Mouse (Mus musculus) liver, adult 2 months (tissue): ENCODE data around the gene Lrrc1.

Experiments used
- CTCF ChIP-seq: fragments of 200-500 bp; IDR thresholded peaks from 2 replicates; pipeline ENCODE4 v1.5.1; 2011; ENCODE audit warnings: low read depth, low read length, control low read depth
- POLR2A ChIP-seq: fragments of 200-500 bp; IDR thresholded peaks from 2 replicates; pipeline ENCODE4 v1.6.1; 2011; ENCODE audit warnings: low read length, control low read depth; ENCODE audit not compliant: insufficient read depth; ENCODE audit errors: extremely low read depth

DNA sequence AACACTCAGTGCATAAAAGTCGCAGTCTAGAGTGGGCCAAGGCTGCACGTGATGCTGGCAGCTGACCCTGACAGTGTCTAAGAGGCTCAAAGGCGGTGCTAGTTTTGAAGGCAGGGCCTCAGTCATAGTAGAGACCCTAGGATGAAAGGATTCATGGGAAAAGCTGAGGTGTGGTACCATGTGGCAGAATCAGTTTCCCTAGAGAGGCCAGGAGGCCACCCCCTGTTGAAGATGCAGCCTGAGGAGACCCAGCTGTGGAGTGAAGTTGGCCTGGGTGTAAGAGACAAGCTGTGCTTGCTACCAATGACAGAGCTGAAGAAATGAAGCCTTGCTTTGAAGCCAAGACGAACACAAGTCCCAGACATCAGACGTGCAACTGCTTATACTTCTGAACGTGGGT is 107.5 kb downstream of the Lrrc1 start:
- TF ChIP-seq POLR2A (no peak), CTCF (no peak)
